Mouse (Mus musculus): ENCODE measurements around the gene Cluh.

Cluh gene
- long read RNA-seq, experiment 1, full-length matches to known transcripts, result 5 of 32 reads
- long read RNA-seq, experiment 1, partial matches to known transcripts, result 25 of 32 reads
- long read RNA-seq, experiment 1, other reads (novel, unspliced or antisense), result 2 of 32 reads
- long read RNA-seq, experiment 2, full-length matches to known transcripts, result 1 of 28 reads
- long read RNA-seq, experiment 2, partial matches to known transcripts, result 22 of 28 reads
- long read RNA-seq, experiment 2, other reads (novel, unspliced or antisense), result 5 of 28 reads

DNA sequence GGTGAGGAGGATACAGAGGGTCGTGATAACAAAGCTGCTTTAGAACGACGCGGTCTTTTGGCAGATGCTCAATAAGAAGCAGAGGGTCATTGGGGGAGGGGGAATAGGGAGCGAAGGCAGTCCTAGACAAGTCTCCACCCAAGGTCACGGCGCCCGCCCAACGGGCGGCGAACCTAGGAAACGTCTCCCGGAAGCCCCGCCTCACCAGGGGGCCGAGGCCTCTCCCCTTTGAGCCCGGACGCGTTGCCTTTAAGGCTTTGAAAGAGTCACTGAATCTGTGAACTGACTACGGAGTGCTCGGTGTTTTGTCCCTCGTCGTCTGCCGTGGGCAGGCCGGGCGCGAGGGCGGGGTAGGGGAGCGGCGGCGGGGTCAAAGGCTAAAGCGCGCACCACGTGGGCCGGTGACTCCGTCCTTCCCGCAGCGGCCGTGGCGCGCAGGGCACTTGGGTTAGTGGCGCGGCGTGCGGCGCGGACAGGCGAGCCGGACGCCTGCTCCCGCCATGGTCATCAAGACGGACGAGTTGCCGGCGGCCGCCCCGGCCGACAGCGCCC is at the start of gene Cluh:
TSS of gene Cluh (plus strand) at position 401 of the 552 bp plus-strand sequence.
- intact Hi-C loops (cut with DNase I), result no loop called here

DNA sequence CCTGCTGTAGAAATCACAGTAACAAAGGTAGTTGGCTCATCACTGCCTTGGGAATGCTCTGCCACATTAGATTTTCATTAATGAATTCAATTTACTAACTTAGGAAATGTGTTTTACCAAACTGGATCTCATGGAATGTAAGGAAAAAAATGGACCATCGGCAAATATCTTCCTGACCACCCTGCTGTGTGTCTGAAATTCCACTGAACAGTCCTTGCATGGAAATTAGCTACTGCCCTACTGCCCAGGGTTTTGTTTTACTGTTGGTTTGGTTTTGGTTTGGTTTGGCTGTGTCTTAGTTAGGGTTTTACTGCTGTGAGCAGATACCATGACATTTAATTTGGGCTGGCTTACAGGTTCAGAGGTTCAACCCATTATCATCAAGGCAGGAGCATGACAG is 47.0 kb upstream of the Cluh start:
- intact Hi-C loops (cut with DNase I), result no loop called here

DNA sequence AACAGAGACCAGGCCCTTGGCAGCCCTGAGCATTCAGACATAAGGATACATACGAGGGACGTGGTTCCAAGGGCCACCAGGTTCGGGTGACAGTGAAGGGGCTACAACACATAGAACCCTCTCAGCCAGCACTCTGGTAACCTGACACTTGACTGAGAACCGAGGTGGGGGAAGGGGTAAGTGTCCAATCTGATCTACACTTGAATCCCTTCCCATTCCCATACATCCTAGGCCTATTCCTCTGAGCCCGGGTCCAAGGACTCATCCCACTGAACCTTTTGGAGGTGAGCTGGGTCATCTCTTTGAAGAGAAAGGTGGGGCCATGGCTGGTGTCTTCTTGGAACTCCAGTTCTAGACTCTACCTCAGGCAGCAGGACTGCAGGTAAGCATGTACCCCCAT is 39.2 kb upstream of the Cluh start:
- intact Hi-C loops (cut with DNase I), result no loop called here

- intact Hi-C loops (cut with DNase I), result no loop called here
These were observed 38.6 kb upstream of the Cluh start, which contains the start of gene Rap1gap2 for GRCm38 (mm10) chr11:74610545-74611176. Gene Rap1gap2, minus strand, starts transcription at chr11:74610915.

DNA sequence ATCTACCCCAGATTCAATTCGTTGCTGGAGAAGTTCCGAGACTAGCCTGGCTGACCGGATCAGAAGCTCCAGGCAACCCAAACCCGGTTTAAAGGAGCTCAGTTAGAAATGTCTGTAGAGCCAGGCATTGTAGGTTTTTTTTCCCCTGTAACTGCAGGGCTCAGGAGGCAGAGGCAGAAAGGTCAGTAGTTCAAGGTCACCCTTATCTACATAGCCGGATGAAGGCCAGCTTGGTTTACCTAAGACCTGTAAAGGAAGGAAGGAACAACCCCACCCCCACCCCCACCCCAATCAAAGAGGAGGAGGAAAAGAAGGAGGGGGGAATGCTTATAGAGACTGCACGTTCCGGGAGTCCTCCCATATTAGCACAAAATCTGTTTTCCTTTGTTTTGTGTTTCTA is 37.9 kb upstream of the Cluh start:
- intact Hi-C loops (cut with DNase I), result no loop called here

- intact Hi-C loops (cut with DNase I), result no loop called here
These were observed 35.9 kb upstream of the Cluh start for GRCm38 (mm10) chr11:74613428-74613827.

DNA sequence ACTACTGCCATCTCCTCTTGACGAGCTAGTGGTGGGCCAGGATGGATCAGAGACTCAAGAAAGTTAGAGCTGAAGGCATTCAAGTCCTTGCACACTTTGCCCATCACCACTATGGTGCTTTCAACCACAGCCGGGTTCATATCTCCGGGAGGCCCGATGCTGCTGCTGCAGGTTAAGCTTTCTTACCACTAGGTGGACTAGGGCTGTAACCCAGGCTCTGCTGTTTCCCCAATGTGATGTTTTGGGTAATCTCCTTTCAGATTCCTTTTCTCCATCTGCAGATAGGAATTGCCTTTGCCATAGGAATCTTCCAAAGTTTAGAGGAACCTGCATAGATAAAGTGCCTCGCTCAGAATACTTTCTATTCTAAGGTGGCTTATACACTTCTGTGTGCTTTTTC is 33.7 kb upstream of the Cluh start:
- intact Hi-C loops (cut with DNase I), result no loop called here

DNA sequence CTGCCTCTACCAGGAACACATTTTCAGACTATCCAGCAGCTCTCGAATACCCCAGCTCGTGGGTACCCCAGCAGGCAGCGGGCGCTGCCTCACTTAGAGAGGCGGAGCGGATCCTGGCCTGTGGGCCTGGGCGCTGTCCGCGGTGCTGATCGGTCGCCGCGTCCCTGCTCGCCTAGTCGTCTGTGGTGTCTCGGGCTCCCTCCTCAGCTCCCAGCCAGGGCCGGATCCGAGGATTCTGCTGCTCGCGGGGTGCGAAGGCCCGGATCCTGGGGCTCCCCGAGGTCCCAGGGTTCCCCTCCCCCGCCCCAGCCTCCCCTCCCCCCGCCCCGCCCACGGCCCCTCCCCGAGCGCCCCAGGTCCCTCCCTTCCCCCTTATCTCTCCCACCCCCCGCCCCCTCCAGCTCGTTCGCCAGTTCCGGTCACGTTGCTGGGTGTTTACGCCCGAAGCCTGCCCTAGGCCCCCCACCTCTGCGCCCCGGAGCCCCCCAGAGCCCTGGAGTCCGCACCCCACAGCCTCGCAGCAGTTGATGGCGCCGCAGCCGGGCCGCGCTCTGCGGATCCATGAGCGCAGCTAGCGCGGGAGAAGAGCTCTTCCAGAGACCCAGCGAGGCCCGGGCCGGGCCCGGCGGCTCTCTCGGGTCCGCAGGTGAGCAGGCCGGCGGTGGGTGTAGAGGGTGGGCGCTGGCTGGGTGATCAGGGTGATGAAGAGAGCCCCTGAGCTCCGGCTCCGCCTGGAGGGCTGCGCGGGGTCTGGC is 29.9 kb upstream of the Cluh start, which contains the start of gene Ccdc92b:
TSS of gene Ccdc92b (plus strand) at position 405 of the 755 bp plus-strand sequence.
- intact Hi-C loops (cut with DNase I), result no loop called here

DNA sequence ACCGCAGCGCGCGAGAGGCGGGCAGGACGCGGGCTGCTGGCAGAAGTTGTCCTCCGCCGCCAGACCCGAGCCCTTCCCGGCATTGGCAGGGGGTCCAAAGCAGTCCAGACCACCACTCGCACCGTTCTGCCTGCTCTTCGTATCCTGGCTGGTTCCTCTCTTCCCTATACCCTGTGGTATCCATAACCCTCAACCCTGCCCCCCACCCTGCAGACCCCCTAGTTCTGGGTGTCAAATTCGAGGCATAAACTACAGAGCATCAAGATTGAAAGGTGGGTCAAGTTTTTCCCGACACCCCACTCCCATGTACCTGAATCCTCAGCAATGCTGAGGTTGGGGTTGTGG is 29.4 kb upstream of the Cluh start:
- intact Hi-C loops (cut with DNase I), result no loop called here

- intact Hi-C loops (cut with DNase I), result no loop called here
These were observed 27.2 kb upstream of the Cluh start for GRCm38 (mm10) chr11:74621974-74622669.

GRCm38 (mm10) chr11:74623693-74624092 is 25.6 kb upstream of the Cluh start:
- intact Hi-C loops (cut with DNase I), result no loop called here

DNA sequence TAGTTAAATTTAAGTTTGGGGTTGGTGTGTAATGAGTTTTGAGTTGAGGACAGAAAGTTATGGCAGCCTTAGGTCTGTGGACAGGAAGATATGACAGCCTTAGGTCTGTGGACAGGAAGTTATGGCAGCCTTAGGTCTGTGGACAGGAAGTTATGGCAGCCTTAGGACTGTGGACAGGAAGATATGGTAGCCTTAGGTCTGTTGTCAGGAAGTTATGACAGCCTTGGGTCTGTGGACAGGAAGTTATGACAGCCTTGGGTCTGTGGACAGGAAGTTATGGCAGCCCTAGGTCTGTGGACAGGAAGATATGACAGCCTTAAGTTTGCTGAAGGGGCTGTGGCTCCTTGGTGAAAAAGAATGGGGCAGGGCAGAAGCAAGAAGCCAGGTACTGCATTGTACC is 24.0 kb upstream of the Cluh start:
- intact Hi-C loops (cut with DNase I), result no loop called here

DNA sequence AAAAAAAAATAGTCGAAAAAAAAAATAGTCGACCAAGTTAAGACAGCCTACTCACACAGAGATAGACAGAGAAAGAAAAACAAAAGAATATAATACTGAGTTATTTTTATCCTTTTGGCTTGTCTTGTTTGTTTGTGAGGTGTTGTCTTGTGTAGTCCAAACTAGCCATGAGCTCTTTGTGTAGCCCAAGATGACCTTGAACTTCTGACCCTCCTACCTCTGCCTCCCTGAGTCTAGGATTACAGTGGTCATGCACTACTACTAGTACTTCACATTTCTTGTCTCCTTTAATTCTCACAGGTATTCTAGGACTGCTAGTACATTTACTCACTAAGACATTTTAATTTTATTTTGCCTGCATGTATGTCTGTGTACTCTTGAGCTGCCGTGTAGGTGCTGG is 21.8 kb upstream of the Cluh start:
- intact Hi-C loops (cut with DNase I), result no loop called here

DNA sequence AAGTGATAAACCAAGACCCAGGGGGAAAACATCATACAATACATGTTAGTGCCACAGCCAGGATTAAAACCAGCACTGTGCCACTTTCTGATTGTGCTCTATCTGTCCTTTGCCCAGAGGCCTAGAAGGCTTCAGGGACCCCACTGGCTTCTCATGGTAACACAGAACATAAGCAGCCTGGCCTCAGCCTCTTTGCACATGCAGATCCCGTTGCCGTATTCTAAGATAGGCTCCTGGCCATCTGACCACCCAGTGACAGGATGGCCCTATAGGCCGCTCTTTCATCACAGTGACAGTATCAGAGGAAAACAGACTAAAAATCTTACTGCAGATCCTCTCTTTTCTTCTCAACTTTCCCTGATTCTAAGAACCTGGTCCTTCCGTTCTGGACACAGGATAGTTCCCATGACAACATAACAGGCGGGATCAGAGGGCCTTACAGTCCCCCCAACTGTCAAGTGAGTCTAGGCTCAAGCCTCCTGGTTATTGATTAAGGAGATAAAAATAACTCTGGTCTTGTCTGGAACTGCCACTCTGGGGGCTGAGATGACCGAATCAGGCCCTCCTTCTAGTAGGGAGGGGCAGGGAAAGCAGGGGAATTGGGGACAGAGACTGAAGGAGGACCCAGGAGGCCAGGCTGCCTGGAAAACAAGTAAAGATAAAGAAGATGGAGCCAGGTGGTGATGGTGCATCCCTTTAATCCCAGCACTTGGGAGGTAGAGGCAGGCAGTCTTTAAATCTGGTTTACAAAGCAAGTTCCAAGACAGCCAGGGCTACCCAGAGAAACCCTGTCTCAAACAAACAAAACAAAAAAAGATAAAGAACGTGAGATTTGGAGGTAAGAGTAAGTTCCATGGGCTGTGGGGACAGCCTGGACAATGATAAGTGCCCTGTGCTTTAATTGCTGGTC is 17.2 kb upstream of the Cluh start:
- intact Hi-C loops (cut with DNase I), result loop anchor here (5.0 to 10.0 kb wide), 2 partner anchors 185 to 213 kb away; no protein-coding TSS in a partner anchor

GRCm38 (mm10) chr11:74634490-74635275 is 14.6 kb upstream of the Cluh start:
- intact Hi-C loops (cut with DNase I), result loop anchor here (1.0 to 10.0 kb wide), 3 partner anchors 133 to 210 kb away; no protein-coding TSS in a partner anchor

GRCm38 (mm10) chr11:74637486-74637885 is 11.8 kb upstream of the Cluh start:
- intact Hi-C loops (cut with DNase I), result loop anchor here (10.0 kb wide), 1 partner anchor 207 kb away; no protein-coding TSS in a partner anchor

- intact Hi-C loops (cut with DNase I), result loop anchor here (10.0 kb wide), 1 partner anchor 207 kb away; no protein-coding TSS in a partner anchor
These were observed 11.1 kb upstream of the Cluh start for GRCm38 (mm10) chr11:74637971-74638790.

DNA sequence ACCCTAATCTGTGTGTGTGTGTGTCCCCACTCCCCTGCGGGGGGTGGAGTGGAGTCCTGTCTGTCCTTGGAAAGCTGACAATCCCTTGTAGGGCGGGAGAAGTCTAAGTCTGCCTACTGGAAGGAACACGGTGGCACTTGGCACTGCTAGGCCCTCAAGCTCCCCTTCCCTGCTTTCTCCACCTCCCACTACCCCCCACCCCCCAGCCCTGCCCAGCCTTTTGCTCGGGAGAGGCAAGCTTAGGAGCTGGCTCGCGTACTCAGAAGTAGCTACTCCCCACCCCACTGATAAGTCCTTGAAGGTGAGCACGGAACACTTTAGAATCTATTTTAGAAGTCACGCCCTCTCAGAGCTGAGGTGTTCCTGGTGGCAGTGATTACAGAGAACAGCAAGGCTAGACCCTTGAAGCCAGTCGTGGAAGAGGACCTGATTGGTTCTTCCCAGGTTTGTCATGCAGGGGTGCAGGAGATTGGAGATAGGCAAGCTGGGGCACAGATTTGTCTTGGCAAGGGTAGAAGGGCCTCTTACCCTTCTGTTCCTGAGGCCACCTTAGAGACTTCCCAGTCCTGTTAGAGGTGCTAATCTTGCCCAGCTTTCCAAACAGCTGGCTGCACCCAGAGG is 10.4 kb upstream of the Cluh start:
- intact Hi-C loops (cut with DNase I), result loop anchor here (10.0 kb wide), 1 partner anchor 206 kb away; no protein-coding TSS in a partner anchor

Data from adrenal gland (tissue).